Mouse (Mus musculus): Measurements from ENCODE around the gene Gm4724. TPM values are rescaled to one million over a fixed set of nuclear protein-coding genes. Genes with fewer than 3 reads are reported as not detected.

Gene Gm4724
- polyA plus RNA-seq (2014; fragmentation: Illumina TruSeq; extraction: RNeasy Lipid Tissue Mini Kit (QIAGEN cat#74804); ENCODE audit: low replicate concordance) = 15.3 TPM

DNA sequence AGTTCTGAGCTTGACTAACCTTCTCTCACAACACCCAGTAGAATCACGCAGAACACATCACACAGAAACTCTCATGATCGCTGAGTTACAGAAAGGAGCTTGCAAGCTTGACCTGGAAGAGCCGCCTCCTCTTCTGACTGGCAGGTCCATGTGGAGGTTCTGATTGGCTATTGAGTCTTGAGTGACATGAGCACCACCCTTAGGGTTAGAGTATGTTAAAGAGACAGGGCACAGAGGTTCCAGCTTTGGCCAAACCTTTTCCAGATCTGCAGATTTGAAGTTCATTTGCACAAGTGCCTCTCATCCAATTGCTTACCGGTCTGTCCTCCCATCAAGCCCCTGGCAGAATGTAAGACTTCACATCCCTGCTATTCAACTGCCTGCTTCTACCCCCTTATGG lies at the start of gene Gm4724:
Gm4724 (minus strand) TSS at position 101 of the 400 bp plus-strand sequence.

DNA sequence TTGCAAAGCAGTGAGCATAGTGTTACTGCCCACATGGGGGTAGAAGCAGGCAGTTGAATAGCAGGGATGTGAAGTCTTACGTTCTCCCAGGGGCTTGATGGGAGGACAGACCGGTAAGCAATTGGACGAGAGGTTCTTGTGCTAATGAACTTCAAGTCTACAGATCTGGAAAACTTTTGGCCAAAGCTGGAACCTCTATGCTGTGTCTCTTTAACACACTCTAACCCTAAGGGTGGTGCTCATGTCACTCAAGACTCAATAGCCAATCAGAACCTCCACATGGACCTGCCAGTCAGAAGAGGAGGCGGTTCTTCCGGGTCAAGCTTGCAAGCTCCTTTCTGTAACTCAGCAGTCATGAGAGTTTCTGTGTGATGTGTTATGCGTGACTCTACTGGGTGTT lies 34.1 kb upstream of the Gm4724 start, which contains the start of gene Zfp965:
Zfp965 (plus strand) TSS at position 301 of the 400 bp plus-strand sequence.

Other genes starting within 250 kb of the Gm4724 start
- gene Gm14391, start 228.9 kb downstream of the Gm4724 start, polyA plus RNA-seq (2014; fragmentation: Illumina TruSeq; extraction: RNeasy Lipid Tissue Mini Kit (QIAGEN cat#74804); ENCODE audit: low replicate concordance) = 24.2 TPM
- 33.0 TPM for gene Gm14440, start 160.7 kb downstream of the Gm4724 start, polyA plus RNA-seq (2014; fragmentation: Illumina TruSeq; extraction: RNeasy Lipid Tissue Mini Kit (QIAGEN cat#74804); ENCODE audit: low replicate concordance)
- 68.7 TPM for gene Gm4631, start 97.6 kb downstream of the Gm4724 start, polyA plus RNA-seq (2014; fragmentation: Illumina TruSeq; extraction: RNeasy Lipid Tissue Mini Kit (QIAGEN cat#74804); ENCODE audit: low replicate concordance)
- gene Zfp968, start 63.4 kb downstream of the Gm4724 start, polyA plus RNA-seq (2014; fragmentation: Illumina TruSeq; extraction: RNeasy Lipid Tissue Mini Kit (QIAGEN cat#74804); ENCODE audit: low replicate concordance) = 15.9 TPM
- 18.6 TPM for gene Zfp965, start 34.2 kb upstream of the Gm4724 start, polyA plus RNA-seq (2014; fragmentation: Illumina TruSeq; extraction: RNeasy Lipid Tissue Mini Kit (QIAGEN cat#74804); ENCODE audit: low replicate concordance)
- 2.3 TPM for gene Gm11007, start 208.2 kb upstream of the Gm4724 start, polyA plus RNA-seq (2014; fragmentation: Illumina TruSeq; extraction: RNeasy Lipid Tissue Mini Kit (QIAGEN cat#74804); ENCODE audit: low replicate concordance)